Mouse (Mus musculus) layer of hippocampus, adult 2 months (tissue): Measurements from ENCODE around the gene Comt. TPM values are rescaled to one million over a fixed set of nuclear protein-coding genes. Genes with fewer than 3 reads are reported as not detected.

Source experiments
- DNase-seq, 2 experiments: peaks; one replicate each; pipeline ENCODE4 v3.0.0; 2022; ENCODE audit warnings: low spot score in 2 of 2
- H3K27ac ChIP-seq: fragments of 200-600 bp; 2 replicates; pipeline ENCODE4 v1.8.1; 2022
- H3K4me3 ChIP-seq: fragments of 200-600 bp; 2 replicates; pipeline ENCODE4 v1.8.1; 2022; ENCODE audit warnings: mild to moderate bottlenecking
- CTCF ChIP-seq: fragments of 200-600 bp; conservative IDR thresholded peaks from 2 replicates; pipeline ENCODE4 v1.8.1; 2022; ENCODE audit warnings: antibody characterized with exemption, mild to moderate bottlenecking, moderate library complexity
- total RNA-seq, 2 experiments: library from RNA; stranded (reverse); gene quantifications; 2 replicates each; pipeline ENCODE4 v1.2.3; 2021

Comt gene
- total RNA-seq, 2 experiments from 2014 or later = 74.6 to 75.1 TPM

- Histone ChIP-seq H3K4me3 (peak overlapping the region; percentile 1; the same call in 1 of the 2 replicates), H3K27ac (peak overlapping the region; percentile 90)
- peak in 1 of 2 experiments; percentile 70 for DNase-seq
- TF ChIP-seq CTCF = no peak
These were observed 10.4 kb downstream of the Comt start for GRCm38 (mm10) chr16:18416094-18416761.

- no peak for TF ChIP-seq CTCF
- Histone ChIP-seq H3K27ac (peak overlapping the region; percentile 72; the same call in 1 of the 2 replicates), H3K4me3 (no peak overlapping the region)
- no peak for DNase-seq
These were observed 13.4 kb downstream of the Comt start for GRCm38 (mm10) chr16:18413032-18413816.

GRCm38 (mm10) chr16:18411802-18412476 is 14.7 kb downstream of the Comt start:
- peak overlapping the region; percentile 72 for H3K27ac ChIP-seq
- no peak for TF ChIP-seq CTCF
- no peak overlapping the region for H3K4me3 ChIP-seq
- DNase-seq = peak in 1 of 2 experiments; percentile 45

- peak overlapping the region; percentile 72 for H3K27ac ChIP-seq
- H3K4me3 ChIP-seq = no peak overlapping the region
- no peak for TF ChIP-seq CTCF
- DNase-seq = no peak
These were observed 15.5 kb downstream of the Comt start for GRCm38 (mm10) chr16:18411026-18411649.

GRCm38 (mm10) chr16:18410418-18410817 is 16.2 kb downstream of the Comt start:
- Histone ChIP-seq H3K4me3 (no peak overlapping the region), H3K27ac (peak overlapping the region; percentile 43; the same call in 1 of the 2 replicates)
- no peak for DNase-seq
- TF ChIP-seq CTCF = no peak

- DNase-seq = no peak
- no peak for TF ChIP-seq CTCF
- peak overlapping the region; percentile 43; the same call in 1 of the 2 replicates for H3K27ac ChIP-seq
- no peak overlapping the region for H3K4me3 ChIP-seq
These were observed 16.9 kb downstream of the Comt start for GRCm38 (mm10) chr16:18409776-18410175.

- H3K4me3 ChIP-seq = no peak overlapping the region
- peak overlapping the region; percentile 48; the same call in 1 of the 2 replicates for H3K27ac ChIP-seq
- no peak for TF ChIP-seq CTCF
- DNase-seq = no peak
These were observed 18.7 kb downstream of the Comt start for GRCm38 (mm10) chr16:18407912-18408311.

GRCm38 (mm10) chr16:18406293-18406692 is 20.4 kb downstream of the Comt start:
- peak overlapping the region; percentile 70; the same call in 1 of the 2 replicates for H3K27ac ChIP-seq
- peak; percentile 65 to 69 for DNase-seq

GRCm38 (mm10) chr16:18405876-18406275 is 20.8 kb downstream of the Comt start:
- DNase-seq = no peak
- no peak for TF ChIP-seq CTCF
- peak overlapping the region; percentile 70 for H3K27ac ChIP-seq
- H3K4me3 ChIP-seq = no peak overlapping the region

More at GRCm38 (mm10) chr16:18406293-18406692, 20.4 kb downstream of the Comt start:
- H3K4me3 ChIP-seq = no peak overlapping the region
- peak; percentile 93; the same call in 1 of the 2 replicates for TF ChIP-seq CTCF

GRCm38 (mm10) chr16:18405091-18405854 is 21.4 kb downstream of the Comt start:
- H3K27ac ChIP-seq = peak overlapping the region; percentile 70; the same call in 1 of the 2 replicates
- TF ChIP-seq CTCF = no peak
- H3K4me3 ChIP-seq = no peak overlapping the region
- no peak for DNase-seq

GRCm38 (mm10) chr16:18403285-18403684 is 23.4 kb downstream of the Comt start:
- Histone ChIP-seq H3K4me3 (no peak overlapping the region), H3K27ac (no peak overlapping the region)
- DNase-seq = no peak
- no peak for TF ChIP-seq CTCF
